Mouse (Mus musculus): ENCODE measurements around the gene Ifitm6. TPM values are rescaled to one million over a fixed set of nuclear protein-coding genes. Genes with fewer than 3 reads are reported as not detected.

The Ifitm6 gene
- not detected for polyA plus RNA-seq (2017; shearing (Covaris generic))

DNA sequence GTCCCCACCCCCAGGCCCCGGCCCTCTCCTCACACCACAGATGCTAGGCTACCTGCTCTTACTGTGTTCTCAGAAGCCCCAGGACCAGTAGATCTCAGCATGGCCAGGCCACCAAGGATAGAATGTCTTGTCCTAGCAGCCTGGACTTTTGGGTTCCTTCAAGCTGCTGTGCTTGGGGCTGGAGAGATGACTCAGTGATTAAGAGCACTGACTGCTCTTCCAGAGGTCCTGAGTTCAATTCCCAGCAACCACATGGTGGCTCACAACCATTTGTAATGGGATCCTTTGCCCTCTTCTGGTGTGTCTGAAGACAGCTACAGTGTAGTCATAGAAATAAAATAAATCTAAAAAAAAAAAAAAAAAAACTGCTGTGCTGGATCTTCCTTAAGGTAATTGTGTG is at the start of gene Ifitm6:
Gene Ifitm6 (minus strand): TSS at position 101 of the 400 bp plus-strand sequence.

GRCm38 (mm10) chr7:141060426-141061242 is 42.9 kb upstream of the Ifitm6 start, which contains the start of gene B4galnt4:
Gene B4galnt4 (plus strand): TSS chr7:141061104.

DNA sequence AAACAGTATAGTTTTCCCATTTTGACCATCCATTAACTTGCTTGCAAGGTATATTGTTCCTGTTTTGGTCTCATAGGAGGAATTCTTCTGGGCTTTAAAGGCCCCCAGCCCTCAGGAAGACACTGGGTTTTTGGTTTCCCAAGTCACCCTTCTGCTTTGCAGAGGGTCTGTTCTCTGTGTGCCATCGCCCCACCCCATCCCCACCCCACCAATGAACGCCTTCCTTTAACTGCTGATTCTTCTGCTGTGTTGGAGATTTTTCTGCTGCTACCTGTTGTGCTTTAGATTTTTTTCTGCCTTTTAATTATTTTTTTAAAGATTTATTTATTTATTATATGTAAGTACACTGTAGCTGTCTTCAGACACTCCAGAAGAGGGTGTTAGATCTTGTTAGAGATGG is 11.1 kb upstream of the Ifitm6 start, which contains the start of gene Gm17387:
Gene Gm17387 (plus strand): TSS at position 301 of the 400 bp plus-strand sequence.

GRCm38 (mm10) chr7:141010593-141010992 is 7.1 kb downstream of the Ifitm6 start, which contains the start of gene Ifitm3:
Gene Ifitm3 (minus strand): TSS chr7:141010770.

DNA sequence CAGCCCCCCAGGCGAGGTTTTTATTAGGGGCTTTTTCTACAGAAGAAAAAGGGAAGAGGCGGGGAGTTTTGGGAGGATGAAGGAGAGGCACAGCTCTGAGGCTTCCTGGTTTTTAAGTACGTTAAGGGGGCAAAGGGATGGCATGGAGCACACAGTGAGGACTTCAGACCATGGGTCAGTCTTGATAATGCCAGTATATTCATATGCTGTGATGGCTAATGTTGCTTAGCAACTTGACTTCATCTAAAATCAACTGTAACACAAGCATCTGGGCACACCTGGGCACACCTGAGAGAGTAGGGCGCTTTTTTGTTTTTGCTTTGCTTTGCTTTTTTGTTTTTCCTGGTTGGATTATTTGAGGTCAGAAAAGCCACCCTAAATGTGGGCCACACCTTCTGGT is 50.8 kb downstream of the Ifitm6 start, which contains the start of gene Ifitm1:
Gene Ifitm1 (plus strand): TSS at position 301 of the 400 bp plus-strand sequence.

Other genes starting within 250 kb of the Ifitm6 start
- gene Syce1, start 230.1 kb downstream of the Ifitm6 start, polyA plus RNA-seq (2017; shearing (Covaris generic)) = not detected
- gene Zfp941, start 195.7 kb downstream of the Ifitm6 start, polyA plus RNA-seq (2017; shearing (Covaris generic)) = 0.18 TPM
- not detected for gene Urah, start 182.9 kb downstream of the Ifitm6 start, polyA plus RNA-seq (2017; shearing (Covaris generic))
- not detected for gene Scgb1c1, start 172.4 kb downstream of the Ifitm6 start, polyA plus RNA-seq (2017; shearing (Covaris generic))
- 0.30 TPM for gene Odf3, start 170.1 kb downstream of the Ifitm6 start, polyA plus RNA-seq (2017; shearing (Covaris generic))
- gene Gm45785, start 161.6 kb downstream of the Ifitm6 start, polyA plus RNA-seq (2017; shearing (Covaris generic)) = 1.3 TPM
- gene Ric8a, start 161.0 kb downstream of the Ifitm6 start, polyA plus RNA-seq (2017; shearing (Covaris generic)) = 107 TPM
- gene Bet1l, start 160.3 kb downstream of the Ifitm6 start, polyA plus RNA-seq (2017; shearing (Covaris generic)) = 51.2 TPM
- 145 TPM for gene Psmd13, start 136.0 kb downstream of the Ifitm6 start, polyA plus RNA-seq (2017; shearing (Covaris generic))
- 2.6 TPM for gene Sirt3, start 135.6 kb downstream of the Ifitm6 start, polyA plus RNA-seq (2017; shearing (Covaris generic))
- gene Cox8b, start 117.5 kb downstream of the Ifitm6 start, polyA plus RNA-seq (2017; shearing (Covaris generic)) = not detected
- 0.11 TPM for gene Nlrp6, start 97.0 kb downstream of the Ifitm6 start, polyA plus RNA-seq (2017; shearing (Covaris generic))
- 9.2 TPM for gene Pgghg, start 76.5 kb downstream of the Ifitm6 start, polyA plus RNA-seq (2017; shearing (Covaris generic))
- gene Ifitm5, start 67.6 kb downstream of the Ifitm6 start, polyA plus RNA-seq (2017; shearing (Covaris generic)) = not detected
- gene Gm45717, start 62.0 kb downstream of the Ifitm6 start, polyA plus RNA-seq (2017; shearing (Covaris generic)) = not detected
- 19.8 TPM for gene Ifitm2, start 61.9 kb downstream of the Ifitm6 start, polyA plus RNA-seq (2017; shearing (Covaris generic))
- 8.4 TPM for gene Ifitm1, start 50.7 kb downstream of the Ifitm6 start, polyA plus RNA-seq (2017; shearing (Covaris generic))
- gene Ifitm3, start 7.2 kb downstream of the Ifitm6 start, polyA plus RNA-seq (2017; shearing (Covaris generic)) = 9.4 TPM
- gene Gm17387, start 11.2 kb upstream of the Ifitm6 start, polyA plus RNA-seq (2017; shearing (Covaris generic)) = not detected
- 19.2 TPM for gene B4galnt4, start 43.2 kb upstream of the Ifitm6 start, polyA plus RNA-seq (2017; shearing (Covaris generic))
- gene Pkp3, start 60.3 kb upstream of the Ifitm6 start, polyA plus RNA-seq (2017; shearing (Covaris generic)) = 186 TPM
- 69.4 TPM for gene Sigirr, start 82.6 kb upstream of the Ifitm6 start, polyA plus RNA-seq (2017; shearing (Covaris generic))
- gene Ano9, start 99.9 kb upstream of the Ifitm6 start, polyA plus RNA-seq (2017; shearing (Covaris generic)) = not detected
- gene Ptdss2, start 104.5 kb upstream of the Ifitm6 start, polyA plus RNA-seq (2017; shearing (Covaris generic)) = 4.1 TPM
- 81.9 TPM for gene Rnh1, start 154.9 kb upstream of the Ifitm6 start, polyA plus RNA-seq (2017; shearing (Covaris generic))
- gene Hras, start 176.1 kb upstream of the Ifitm6 start, polyA plus RNA-seq (2017; shearing (Covaris generic)) = 25.0 TPM
- gene Lrrc56, start 176.2 kb upstream of the Ifitm6 start, polyA plus RNA-seq (2017; shearing (Covaris generic)) = 2.7 TPM
- gene Lmntd2, start 196.2 kb upstream of the Ifitm6 start, polyA plus RNA-seq (2017; shearing (Covaris generic)) = 13.5 TPM
- gene Rassf7, start 197.9 kb upstream of the Ifitm6 start, polyA plus RNA-seq (2017; shearing (Covaris generic)) = 6.5 TPM
- 95.3 TPM for gene Phrf1, start 210.9 kb upstream of the Ifitm6 start, polyA plus RNA-seq (2017; shearing (Covaris generic))
- gene Irf7, start 248.6 kb upstream of the Ifitm6 start, polyA plus RNA-seq (2017; shearing (Covaris generic)) = 405 TPM